Mouse (Mus musculus) layer of hippocampus, adult 9-11 months (tissue): Measurements from ENCODE around the gene Pkib.
A peak's percentile ranks its signal among the peaks of the same experiment; 100 is the strongest.

ENCODE experiments used
- DNase-seq: peaks from one replicate; pipeline ENCODE4 v3.0.0; 2022

Gene Pkib

GRCm38 (mm10) chr10:57741351-57741750 is 109.6 kb downstream of the Pkib start:
- no peak for DNase-seq

- no peak for DNase-seq
These were observed 111.3 kb downstream of the Pkib start for GRCm38 (mm10) chr10:57743045-57743444.

GRCm38 (mm10) chr10:57743606-57744016 is 111.8 kb downstream of the Pkib start:
- peak; percentile 24 for DNase-seq

- no peak for DNase-seq
These were observed 112.5 kb downstream of the Pkib start for GRCm38 (mm10) chr10:57744128-57744765.

GRCm38 (mm10) chr10:57745452-57745851 is 113.7 kb downstream of the Pkib start:
- DNase-seq = no peak

GRCm38 (mm10) chr10:57747127-57747526 is 115.3 kb downstream of the Pkib start:
- DNase-seq = no peak

- DNase-seq = no peak
These were observed 121.6 kb downstream of the Pkib start for GRCm38 (mm10) chr10:57753343-57753742.

- no peak for DNase-seq
These were observed 123.5 kb downstream of the Pkib start for GRCm38 (mm10) chr10:57755201-57755736.

GRCm38 (mm10) chr10:57758999-57759398 is 127.2 kb downstream of the Pkib start:
- DNase-seq = no peak

GRCm38 (mm10) chr10:57760694-57761093 is 128.9 kb downstream of the Pkib start:
- no peak for DNase-seq

GRCm38 (mm10) chr10:57763044-57763443 is 131.3 kb downstream of the Pkib start:
- DNase-seq = no peak

GRCm38 (mm10) chr10:57783289-57784130 is 151.7 kb downstream of the Pkib start:
- DNase-seq = peak; percentile 24

GRCm38 (mm10) chr10:57784131-57784875 is 152.5 kb downstream of the Pkib start:
- peak; percentile 76 for DNase-seq

GRCm38 (mm10) chr10:57784876-57785150 is 153.0 kb downstream of the Pkib start, which contains the start of gene Fabp7:
TSS of gene Fabp7 (plus strand) at chr10:57784881.
- DNase-seq = no peak

GRCm38 (mm10) chr10:57785552-57785951 is 153.8 kb downstream of the Pkib start:
- no peak for DNase-seq
